Mouse (Mus musculus) cerebellum, adult 2 months (tissue): ENCODE measurements around the gene Lyve1. TPM values are rescaled to one million over a fixed set of nuclear protein-coding genes. Genes with fewer than 3 reads are reported as not detected.

Experiments used
- DNase-seq, 2 experiments: peaks; one replicate each; pipeline ENCODE4 v3.0.0; 2021
- H3K27ac ChIP-seq: fragments of 200-500 bp; 2 replicates; pipeline ENCODE4 v1.5.1; 2012; ENCODE audit warnings: low read length, control low read depth, inconsistent platforms; ENCODE audit not compliant: insufficient read depth
- H3K27me3 ChIP-seq: fragments of 200-500 bp; 2 replicates; pipeline ENCODE4 v1.6.1; 2012; ENCODE audit warnings: inconsistent platforms, mild to moderate bottlenecking, low read length, moderate library complexity; ENCODE audit not compliant: control insufficient read depth, insufficient read depth
- H3K4me1 ChIP-seq: fragments of 200-500 bp; 2 replicates; pipeline ENCODE4 v1.6.1; 2011; ENCODE audit warnings: low read length; ENCODE audit not compliant: control insufficient read depth, insufficient read depth
- H3K4me3 ChIP-seq: fragments of 200-500 bp; replicated peaks from 2 replicates; pipeline ENCODE3; 2011; ENCODE audit warnings: mild to moderate bottlenecking, low read depth, low read length, control low read depth; ENCODE audit not compliant: insufficient read depth
- CTCF ChIP-seq: fragments of 200-500 bp; IDR thresholded peaks from 2 replicates; pipeline ENCODE4 v1.5.1; 2011; ENCODE audit warnings: low read depth, mild to moderate bottlenecking, control low read depth, low read length, moderate library complexity, borderline replicate concordance; ENCODE audit not compliant: insufficient read depth
- POLR2A ChIP-seq: fragments of 200-500 bp; IDR thresholded peaks from 2 replicates; pipeline ENCODE4 v1.6.1; 2011; ENCODE audit warnings: low read length, control low read depth, borderline replicate concordance; ENCODE audit not compliant: insufficient read depth
- WGBS: fragments of 180-500 bp; shearing (Covaris S2); methylation state at CpG from one replicate; pipeline ENCODE4 v1.1.7; 2018; 5-methylcytosine and 5-hydroxymethylcytosine counted together
- polyA plus RNA-seq: library from polyadenylated mRNA; depleted of rRNA; stranded (reverse); fragments of >200 nt; gene quantifications from 2 replicates; pipeline ENCODE4 v1.2.3, GENCODE M21; 2012

Lyve1 gene
- polyA plus RNA-seq, 1 experiment: 0.34 TPM

GRCm38 (mm10) chr7:110823076-110823475 lies 40.0 kb downstream of the Lyve1 start:
- no peak for DNase-seq
- Histone ChIP-seq H3K27ac (no peak overlapping the region), H3K4me3 (no peak overlapping the region), H3K4me1 (peaks cover 7% of the 10 kb centered on the region), H3K27me3 (no peaks in the 10 kb centered on the region)
- TF ChIP-seq POLR2A: no peak
- no peak for TF ChIP-seq CTCF
- 95% methylated on average over 8 of the region's 8 CpGs for whole genome bisulfite sequencing

- TF ChIP-seq CTCF (no peak), POLR2A (no peak)
- Histone ChIP-seq H3K4me3 (no peak overlapping the region), H3K4me1 (peaks cover 7% of the 10 kb centered on the region), H3K27me3 (no peaks in the 10 kb centered on the region), H3K27ac (no peak overlapping the region)
- DNase-seq: no peak
- WGBS: 38% methylated on average over 4 of the region's 4 CpGs
Measured at GRCm38 (mm10) chr7:110822055-110822454, 41.0 kb downstream of the Lyve1 start.

GRCm38 (mm10) chr7:110821653-110822052 lies 41.4 kb downstream of the Lyve1 start:
- Histone ChIP-seq H3K27ac (no peak overlapping the region), H3K4me3 (no peak overlapping the region), H3K27me3 (no peaks in the 10 kb centered on the region), H3K4me1 (peaks cover 7% of the 10 kb centered on the region)
- peak; percentile 66 to 68 for DNase-seq
- TF ChIP-seq POLR2A (no peak), CTCF (no peak)
- WGBS: 6% methylated on average over 3 of the region's 3 CpGs

- no peak overlapping the region; the same call in 1 of the 2 replicates for H3K27ac ChIP-seq
- DNase-seq: no peak
- WGBS: 71% methylated on average over 5 of the region's 5 CpGs
- no peak for TF ChIP-seq CTCF
- H3K27me3 ChIP-seq: no peaks in the 10 kb centered on the region
- H3K4me3 ChIP-seq: no peak overlapping the region
- peaks cover 7% of the 10 kb centered on the region for H3K4me1 ChIP-seq
Measured at GRCm38 (mm10) chr7:110821068-110821467, 42.0 kb downstream of the Lyve1 start.

GRCm38 (mm10) chr7:110818787-110819350 lies 44.2 kb downstream of the Lyve1 start:
- H3K27me3 ChIP-seq: no peaks in the 10 kb centered on the region
- H3K4me3 ChIP-seq: no peak overlapping the region
- H3K27ac ChIP-seq: no peak overlapping the region
- H3K4me1 ChIP-seq: peaks cover 7% of the 10 kb centered on the region
- TF ChIP-seq CTCF (no peak), POLR2A (no peak)
- no peak for DNase-seq
- WGBS: 89% methylated on average over 11 of the region's 11 CpGs

- Histone ChIP-seq H3K4me1 (peaks cover 7% of the 10 kb centered on the region), H3K4me3 (no peak overlapping the region), H3K27me3 (no peaks in the 10 kb centered on the region), H3K27ac (no peak overlapping the region)
- DNase-seq: peak in 1 of 2 experiments; percentile 37
- WGBS: 21% methylated on average over 6 of the region's 6 CpGs
- TF ChIP-seq POLR2A (no peak), CTCF (no peak)
Measured at GRCm38 (mm10) chr7:110818206-110818605, 44.8 kb downstream of the Lyve1 start.

GRCm38 (mm10) chr7:110816037-110816436 lies 47.0 kb downstream of the Lyve1 start:
- 68% methylated on average over 5 of the region's 5 CpGs for WGBS
- DNase-seq: peak in 1 of 2 experiments; percentile 35
- Histone ChIP-seq H3K4me3 (no peak overlapping the region), H3K4me1 (peaks cover 1% of the 10 kb centered on the region; the same call in 1 of the 2 replicates), H3K27ac (no peak overlapping the region), H3K27me3 (no peaks in the 10 kb centered on the region)
- TF ChIP-seq POLR2A (no peak), CTCF (peak; percentile 60; the same call in 1 of the 2 replicates)

- no peak overlapping the region for H3K4me3 ChIP-seq
- no peaks in the 10 kb centered on the region for H3K27me3 ChIP-seq
- WGBS: 90% methylated on average over 1 of the region's 1 CpGs
- no peak overlapping the region for H3K27ac ChIP-seq
- TF ChIP-seq CTCF: no peak
- TF ChIP-seq POLR2A: no peak
- no peaks in the 10 kb centered on the region for H3K4me1 ChIP-seq
- DNase-seq: no peak
Measured at GRCm38 (mm10) chr7:110813983-110814382, 49.1 kb downstream of the Lyve1 start.
